Mouse (Mus musculus) bone marrow macrophage, adult 2 months (primary cell): ENCODE data around the gene Grm7.

Experiments
- CTCF ChIP-seq: IDR thresholded peaks from 2 replicates; pipeline ENCODE4 v1.5.1; 2012; ENCODE audit warnings: low read depth, mild to moderate bottlenecking, low read length, moderate library complexity
- POLR2A ChIP-seq: IDR thresholded peaks from 2 replicates; pipeline ENCODE4 v1.6.1; 2012; ENCODE audit warnings: mild to moderate bottlenecking, low read depth, low read length, borderline replicate concordance

GRCm38 (mm10) chr6:111558588-111558987, 913.2 kb downstream of the Grm7 start:
- TF ChIP-seq CTCF (no peak), POLR2A (no peak)
